Mouse (Mus musculus): Measurements from ENCODE around the gene Pex14. TPM values are rescaled to one million over a fixed set of nuclear protein-coding genes. Genes with fewer than 3 reads are reported as not detected.
A peak's percentile ranks its signal among the peaks of the same experiment; 100 is the strongest.

Pex14 gene
- polyA plus RNA-seq, 1 experiment from 2014 or later: 46.8 TPM

DNA sequence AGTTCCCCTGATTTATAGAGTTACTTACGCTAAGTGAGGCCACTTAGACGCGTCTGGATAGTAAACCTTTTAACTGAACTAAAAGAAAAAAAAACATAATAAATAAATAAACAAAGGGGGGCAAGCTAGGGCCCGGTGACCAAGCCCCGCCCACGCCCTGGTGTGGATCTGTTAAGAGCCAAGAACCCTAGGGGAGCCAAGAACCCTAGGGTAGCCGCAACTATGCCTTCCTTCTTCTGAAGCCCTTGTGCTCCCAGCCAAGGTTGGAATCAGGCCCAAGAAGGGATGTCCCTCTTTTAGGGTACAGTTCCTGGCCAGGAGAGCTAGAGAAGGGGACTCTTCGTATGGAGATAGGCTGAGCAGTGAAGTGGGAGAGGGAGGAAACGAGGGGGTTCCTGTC is 176.3 kb downstream of the Pex14 start:
- ATAC-seq (replicated peaks; ENCODE audit: low FRiP score) (no peak), DNase-seq (ENCODE audit: low spot score) (no peak)
- no peak overlapping the region for H3K4me3 ChIP-seq (ENCODE audit: low read depth, low read length)
- H3K27me3 ChIP-seq (replicated peaks; ENCODE audit: control insufficient read depth, insufficient read depth, low read length): peaks cover 56% of the 10 kb centered on the region
- peaks cover 22% of the 10 kb centered on the region for H3K4me1 ChIP-seq (replicated peaks; ENCODE audit: control insufficient read depth, insufficient read depth, low read length)
- H3K36me3 ChIP-seq (ENCODE audit: control insufficient read depth, insufficient read depth, low read length): no peaks in the 10 kb centered on the region
- H3K9me3 ChIP-seq (ENCODE audit: control insufficient read depth, low read length): no peaks in the 10 kb centered on the region
- H3K4me2 ChIP-seq: no peak overlapping the region
- WGBS: 64% methylated on average over 9 of the region's 9 CpGs
- H3K27ac ChIP-seq (ENCODE audit: low read depth, low read length): no peak overlapping the region
- no peak overlapping the region for H3K9ac ChIP-seq (ENCODE audit: low read depth, low read length)

DNA sequence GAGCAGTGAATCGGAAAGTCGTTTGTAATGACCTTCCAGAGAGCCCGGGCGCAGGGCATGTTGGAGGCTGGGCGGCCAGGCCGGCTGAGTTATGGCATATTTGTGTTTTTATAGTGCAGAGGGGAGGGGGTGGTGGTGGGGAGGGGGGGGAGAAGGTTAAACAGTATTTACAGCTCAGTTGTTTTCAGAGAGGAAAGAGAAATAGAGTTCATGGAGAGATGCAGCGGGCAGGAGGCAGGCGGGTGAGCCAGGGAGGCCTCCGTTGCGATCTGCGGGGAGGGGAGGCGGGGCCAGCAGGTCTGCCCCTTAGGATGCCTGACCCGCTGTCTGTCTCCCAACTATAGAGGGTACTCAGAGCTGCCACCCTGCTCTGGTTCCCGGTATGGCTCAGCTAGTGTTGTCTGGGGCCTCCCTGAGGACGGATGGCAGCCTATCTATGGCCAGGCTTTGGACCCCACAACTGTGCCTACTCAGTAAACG is 177.4 kb downstream of the Pex14 start:
- WGBS: 13% methylated on average over 16 of the region's 16 CpGs
- ATAC-seq (replicated peaks; ENCODE audit: low FRiP score) (peak; percentile 25; the same call in 1 of the 2 replicates), DNase-seq (ENCODE audit: low spot score) (no peak)
- Histone ChIP-seq H3K4me1 (replicated peaks; ENCODE audit: control insufficient read depth, insufficient read depth, low read length) (peaks cover 20% of the 10 kb centered on the region), H3K4me3 (ENCODE audit: low read depth, low read length) (no peak overlapping the region), H3K9me3 (ENCODE audit: control insufficient read depth, low read length) (no peaks in the 10 kb centered on the region), H3K4me2 (peak overlapping the region; percentile 42), H3K9ac (ENCODE audit: low read depth, low read length) (no peak overlapping the region), H3K27ac (ENCODE audit: low read depth, low read length) (no peak overlapping the region), H3K36me3 (ENCODE audit: control insufficient read depth, insufficient read depth, low read length) (no peaks in the 10 kb centered on the region), H3K27me3 (replicated peaks; ENCODE audit: control insufficient read depth, insufficient read depth, low read length) (peaks cover 56% of the 10 kb centered on the region)

DNA sequence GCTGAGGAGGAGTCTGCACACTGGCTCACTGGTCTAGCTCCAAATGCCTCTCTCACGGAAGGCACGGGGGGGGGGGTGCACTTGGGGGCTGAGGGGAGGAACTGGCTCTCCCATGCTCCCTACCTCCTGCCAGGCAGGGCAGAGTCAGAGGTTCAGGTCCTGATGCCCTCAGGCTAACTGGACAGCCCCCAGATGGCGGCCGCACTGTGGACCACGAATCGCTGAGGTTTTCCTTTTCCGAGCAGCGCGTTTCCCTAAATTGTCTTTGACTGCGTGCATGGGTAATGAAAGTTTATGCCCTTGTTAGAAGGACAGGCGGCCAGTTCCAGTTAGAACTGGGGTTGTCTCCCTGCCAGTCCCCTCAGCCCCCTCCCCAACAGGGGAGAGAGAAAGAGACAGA is 179.1 kb downstream of the Pex14 start:
- H3K27ac ChIP-seq (ENCODE audit: low read depth, low read length): no peak overlapping the region
- no peak overlapping the region for H3K9ac ChIP-seq (ENCODE audit: low read depth, low read length)
- H3K27me3 ChIP-seq (replicated peaks; ENCODE audit: control insufficient read depth, insufficient read depth, low read length): peaks cover 49% of the 10 kb centered on the region
- H3K4me1 ChIP-seq (replicated peaks; ENCODE audit: control insufficient read depth, insufficient read depth, low read length): peaks cover 10% of the 10 kb centered on the region; the same call in 1 of the 2 replicates
- H3K4me2 ChIP-seq: no peak overlapping the region
- DNase-seq (ENCODE audit: low spot score) (no peak), ATAC-seq (replicated peaks; ENCODE audit: low FRiP score) (no peak)
- H3K9me3 ChIP-seq (ENCODE audit: control insufficient read depth, low read length): no peaks in the 10 kb centered on the region
- no peaks in the 10 kb centered on the region for H3K36me3 ChIP-seq (ENCODE audit: control insufficient read depth, insufficient read depth, low read length)
- WGBS: 57% methylated on average over 11 of the region's 11 CpGs
- H3K4me3 ChIP-seq (ENCODE audit: low read depth, low read length): no peak overlapping the region

GRCm38 (mm10) chr4:148918707-148919447 is 180.8 kb downstream of the Pex14 start:
- Histone ChIP-seq H3K4me3 (ENCODE audit: low read depth, low read length) (no peak overlapping the region), H3K27me3 (replicated peaks; ENCODE audit: control insufficient read depth, insufficient read depth, low read length) (peaks cover 38% of the 10 kb centered on the region), H3K9ac (ENCODE audit: low read depth, low read length) (no peak overlapping the region), H3K9me3 (ENCODE audit: control insufficient read depth, low read length) (no peaks in the 10 kb centered on the region), H3K36me3 (ENCODE audit: control insufficient read depth, insufficient read depth, low read length) (no peaks in the 10 kb centered on the region), H3K27ac (ENCODE audit: low read depth, low read length) (no peak overlapping the region), H3K4me1 (replicated peaks; ENCODE audit: control insufficient read depth, insufficient read depth, low read length) (peaks cover 1% of the 10 kb centered on the region; the same call in 1 of the 2 replicates), H3K4me2 (no peak overlapping the region)
- WGBS: 73% methylated on average over 15 of the region's 15 CpGs
- ATAC-seq (replicated peaks; ENCODE audit: low FRiP score) (no peak), DNase-seq (ENCODE audit: low spot score) (no peak)

DNA sequence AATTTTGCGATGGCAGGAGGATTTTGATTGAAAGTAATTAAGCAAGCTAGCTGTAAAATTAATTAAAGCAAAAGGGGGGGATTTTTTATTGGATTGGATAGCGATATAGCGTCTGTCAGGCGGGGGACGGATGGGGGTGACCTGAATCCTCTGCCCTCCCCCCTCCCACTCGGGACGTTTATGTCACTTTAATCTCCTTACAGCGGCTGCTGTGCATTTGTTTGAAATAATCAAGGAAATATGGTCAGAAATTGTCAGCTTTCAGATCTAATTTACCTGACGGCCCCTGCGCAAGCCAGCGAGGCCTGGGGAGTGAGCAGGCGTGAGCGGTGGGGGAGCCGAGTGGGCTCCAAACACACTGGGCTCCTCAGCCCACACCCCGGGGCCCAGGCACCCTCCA is 183.8 kb downstream of the Pex14 start:
- no peak overlapping the region for H3K27ac ChIP-seq (ENCODE audit: low read depth, low read length)

GRCm38 (mm10) chr4:148914863-148915622 is 184.6 kb downstream of the Pex14 start:
- Histone ChIP-seq H3K27me3 (replicated peaks; ENCODE audit: control insufficient read depth, insufficient read depth, low read length) (peaks cover 13% of the 10 kb centered on the region), H3K36me3 (ENCODE audit: control insufficient read depth, insufficient read depth, low read length) (no peaks in the 10 kb centered on the region), H3K4me1 (replicated peaks; ENCODE audit: control insufficient read depth, insufficient read depth, low read length) (no peaks in the 10 kb centered on the region), H3K9me3 (ENCODE audit: control insufficient read depth, low read length) (no peaks in the 10 kb centered on the region), H3K4me3 (ENCODE audit: low read depth, low read length) (no peak overlapping the region), H3K27ac (ENCODE audit: low read depth, low read length) (no peak overlapping the region), H3K9ac (ENCODE audit: low read depth, low read length) (no peak overlapping the region), H3K4me2 (no peak overlapping the region)
- WGBS: 44% methylated on average over 10 of the region's 10 CpGs
- DNase-seq (ENCODE audit: low spot score): peak; percentile 56
- peak; percentile 40; the same call in 1 of the 2 replicates for ATAC-seq (replicated peaks; ENCODE audit: low FRiP score)

More for the DNA sequence above, 183.8 kb downstream of the Pex14 start:
- Histone ChIP-seq H3K9me3 (ENCODE audit: control insufficient read depth, low read length) (no peaks in the 10 kb centered on the region), H3K4me1 (replicated peaks; ENCODE audit: control insufficient read depth, insufficient read depth, low read length) (no peaks in the 10 kb centered on the region), H3K9ac (ENCODE audit: low read depth, low read length) (no peak overlapping the region), H3K36me3 (ENCODE audit: control insufficient read depth, insufficient read depth, low read length) (no peaks in the 10 kb centered on the region), H3K4me3 (ENCODE audit: low read depth, low read length) (no peak overlapping the region), H3K27me3 (replicated peaks; ENCODE audit: control insufficient read depth, insufficient read depth, low read length) (peaks cover 20% of the 10 kb centered on the region), H3K4me2 (no peak overlapping the region)
- DNase-seq (ENCODE audit: low spot score) (no peak), ATAC-seq (replicated peaks; ENCODE audit: low FRiP score) (no peak)
- 81% methylated on average over 15 of the region's 15 CpGs for WGBS

DNA sequence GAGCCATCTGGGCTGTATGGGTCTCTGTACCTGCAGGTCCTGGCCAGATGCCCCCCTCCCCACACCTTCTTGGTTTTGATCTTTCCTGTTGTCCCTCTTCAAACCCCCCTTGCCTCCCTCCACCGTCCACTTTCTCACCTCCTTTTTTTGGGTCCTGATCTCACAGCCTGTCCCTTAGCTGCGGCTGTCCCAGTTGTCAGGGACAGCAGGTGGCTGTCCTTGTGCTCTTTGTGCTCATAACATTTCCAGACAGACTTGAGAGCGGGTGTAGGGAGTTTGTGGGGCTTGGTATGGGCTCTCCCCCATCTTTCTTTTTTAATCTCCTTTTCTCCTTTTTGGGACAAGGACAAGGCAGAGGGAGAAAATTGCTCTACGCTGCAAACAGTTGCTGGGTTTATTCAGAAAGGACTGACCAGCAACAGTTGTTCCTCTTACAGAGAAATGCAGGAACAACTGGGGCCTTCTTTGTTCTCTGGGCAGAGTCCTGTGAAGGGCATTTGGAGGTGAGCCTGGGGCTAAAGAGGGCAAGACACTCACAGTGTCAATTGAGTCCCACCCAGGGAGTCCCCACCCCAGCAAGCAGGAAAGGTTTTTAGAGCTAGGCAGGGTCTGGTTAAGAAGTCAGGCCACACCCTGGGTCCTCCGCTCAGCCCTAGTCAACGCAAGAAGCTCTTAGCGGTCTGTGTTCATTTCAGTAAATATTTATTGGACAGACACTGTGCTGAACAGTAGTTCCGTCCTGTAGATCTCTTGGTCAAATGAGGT is 186.7 kb downstream of the Pex14 start:
- Histone ChIP-seq H3K27ac (ENCODE audit: low read depth, low read length) (no peak overlapping the region), H3K4me2 (no peak overlapping the region), H3K27me3 (replicated peaks; ENCODE audit: control insufficient read depth, insufficient read depth, low read length) (no peaks in the 10 kb centered on the region), H3K9me3 (ENCODE audit: control insufficient read depth, low read length) (no peaks in the 10 kb centered on the region), H3K9ac (ENCODE audit: low read depth, low read length) (no peak overlapping the region), H3K36me3 (ENCODE audit: control insufficient read depth, insufficient read depth, low read length) (no peaks in the 10 kb centered on the region), H3K4me3 (ENCODE audit: low read depth, low read length) (no peak overlapping the region), H3K4me1 (replicated peaks; ENCODE audit: control insufficient read depth, insufficient read depth, low read length) (no peaks in the 10 kb centered on the region)
- DNase-seq (ENCODE audit: low spot score) (no peak), ATAC-seq (replicated peaks; ENCODE audit: low FRiP score) (no peak)
- 73% methylated on average over 8 of the region's 8 CpGs for WGBS

DNA sequence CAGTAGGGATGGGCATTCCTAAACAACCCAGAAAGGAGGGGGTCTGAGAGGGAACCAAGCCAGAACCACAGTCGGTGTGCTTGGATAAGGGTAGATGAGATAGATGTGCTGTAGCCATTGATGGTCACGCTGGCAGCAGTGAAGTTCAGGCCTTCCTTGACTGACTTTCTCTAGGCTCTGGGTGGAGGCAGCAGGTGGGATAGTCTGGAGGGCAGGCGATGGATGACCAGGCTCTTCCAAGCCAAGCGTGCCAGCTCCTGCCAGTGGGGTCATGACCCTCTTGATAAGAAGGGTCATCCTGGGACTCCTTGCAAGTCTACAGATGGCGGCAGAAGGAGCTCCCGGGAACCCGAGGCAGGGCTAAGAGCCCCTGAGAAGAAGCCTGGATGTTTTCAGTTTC is 187.5 kb downstream of the Pex14 start:
- DNase-seq (ENCODE audit: low spot score) (no peak), ATAC-seq (replicated peaks; ENCODE audit: low FRiP score) (no peak)
- Histone ChIP-seq H3K9me3 (ENCODE audit: control insufficient read depth, low read length) (no peaks in the 10 kb centered on the region), H3K4me3 (ENCODE audit: low read depth, low read length) (no peak overlapping the region), H3K4me2 (no peak overlapping the region), H3K27ac (ENCODE audit: low read depth, low read length) (no peak overlapping the region), H3K9ac (ENCODE audit: low read depth, low read length) (no peak overlapping the region), H3K4me1 (replicated peaks; ENCODE audit: control insufficient read depth, insufficient read depth, low read length) (no peaks in the 10 kb centered on the region), H3K27me3 (replicated peaks; ENCODE audit: control insufficient read depth, insufficient read depth, low read length) (no peaks in the 10 kb centered on the region), H3K36me3 (ENCODE audit: control insufficient read depth, insufficient read depth, low read length) (no peaks in the 10 kb centered on the region)
- WGBS: 43% methylated on average over 7 of the region's 7 CpGs
